Mouse (Mus musculus) liver, embryonic 13.5 days (tissue): ENCODE data around the gene Npas2. TPM values are rescaled to one million over a fixed set of nuclear protein-coding genes. Genes with fewer than 3 reads are reported as not detected.

ENCODE experiments used
- ATAC-seq: fragments of 200-750 bp; cut with Nextera tagmentation; 2 replicates; pipeline ENCODE4 v1.8.0; 2017; ENCODE audit warnings: low read depth, mild to moderate bottlenecking, moderate number of reproducible peaks, moderate library complexity
- DNase-seq: peaks from one replicate; pipeline ENCODE4 v3.0.0; 2022
- H3K27ac ChIP-seq: fragments of 300-500 bp; sonication (generic); 2 replicates; pipeline ENCODE4 v1.5.1; 2015; ENCODE audit warnings: moderate library complexity, mild to moderate bottlenecking, inconsistent platforms
- H3K27me3 ChIP-seq: fragments of 300-500 bp; sonication (generic); 2 replicates; pipeline ENCODE4 v1.6.1; 2015; ENCODE audit warnings: mild to moderate bottlenecking, inconsistent platforms
- H3K36me3 ChIP-seq: fragments of 300-500 bp; sonication (generic); 2 replicates; pipeline ENCODE4 v1.6.1; 2015; ENCODE audit warnings: mild to moderate bottlenecking, inconsistent platforms
- H3K4me1 ChIP-seq: fragments of 300-500 bp; sonication (generic); replicated peaks from 2 replicates; pipeline ENCODE4 v1.6.1; 2015; ENCODE audit warnings: inconsistent platforms
- H3K4me2 ChIP-seq: fragments of 300-500 bp; sonication (generic); 2 replicates; pipeline ENCODE4 v1.6.1; 2015; ENCODE audit warnings: inconsistent platforms, mild to moderate bottlenecking, moderate library complexity
- H3K4me3 ChIP-seq: fragments of 300-500 bp; sonication (generic); replicated peaks from 2 replicates; pipeline ENCODE4 v1.5.1; 2015; ENCODE audit warnings: mild to moderate bottlenecking, inconsistent platforms
- H3K9ac ChIP-seq: fragments of 300-500 bp; sonication (generic); 2 replicates; pipeline ENCODE4 v1.6.1; 2015; ENCODE audit warnings: mild to moderate bottlenecking, inconsistent platforms
- H3K9me3 ChIP-seq: fragments of 300-500 bp; sonication (generic); replicated peaks from 2 replicates; pipeline ENCODE4 v1.6.1; 2016; ENCODE audit warnings: inconsistent platforms
- WGBS: fragments of 180-500 bp; shearing (Covaris S2); methylation state at CpG from one replicate; pipeline ENCODE4 v1.1.7; 2015; ENCODE audit not compliant: insufficient replicate concordance; 5-methylcytosine and 5-hydroxymethylcytosine counted together
- polyA plus RNA-seq: library from polyadenylated mRNA; unstranded; fragments of >200 nt; fragmentation: Nextera tagmentation; extraction: Ambion mirVana; gene quantifications from 2 replicates; pipeline ENCODE4 v1.2.1, GENCODE M21; 2015

Gene Npas2
- polyA plus RNA-seq, 1 experiment from 2014 or later: 0.13 TPM

DNA sequence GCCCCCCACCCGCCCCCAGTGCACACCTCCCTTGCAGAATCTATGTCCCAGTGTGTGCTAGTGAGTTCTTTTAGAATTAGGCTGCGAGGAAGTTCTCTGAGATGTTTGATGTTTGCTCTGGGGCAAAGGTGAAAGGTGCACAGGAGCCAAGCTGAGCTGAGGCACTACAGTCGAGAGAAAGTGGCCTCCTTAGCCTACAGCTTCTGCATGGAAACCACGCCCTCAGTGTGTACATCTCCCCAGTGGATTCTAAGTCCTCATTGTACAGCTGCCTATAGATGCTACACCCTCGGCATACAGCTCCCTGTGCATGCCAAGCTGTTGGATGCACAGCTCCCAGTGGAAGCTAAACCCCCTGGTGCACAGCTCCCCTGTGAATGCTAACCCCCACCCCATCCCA lies 145.9 kb downstream of the Npas2 start:
- H3K9ac ChIP-seq: no peak overlapping the region
- ATAC-seq (no peak), DNase-seq (no peak)
- H3K4me3 ChIP-seq: no peak overlapping the region
- H3K27ac ChIP-seq: no peak overlapping the region
- no peak overlapping the region for H3K4me2 ChIP-seq
- no peaks in the 10 kb centered on the region for H3K4me1 ChIP-seq
- no peaks in the 10 kb centered on the region for H3K36me3 ChIP-seq
- WGBS: 37% methylated on average over 5 of the region's 5 CpGs
- H3K27me3 ChIP-seq: peaks cover 25% of the 10 kb centered on the region; the same call in 1 of the 2 replicates
- no peaks in the 10 kb centered on the region for H3K9me3 ChIP-seq

DNA sequence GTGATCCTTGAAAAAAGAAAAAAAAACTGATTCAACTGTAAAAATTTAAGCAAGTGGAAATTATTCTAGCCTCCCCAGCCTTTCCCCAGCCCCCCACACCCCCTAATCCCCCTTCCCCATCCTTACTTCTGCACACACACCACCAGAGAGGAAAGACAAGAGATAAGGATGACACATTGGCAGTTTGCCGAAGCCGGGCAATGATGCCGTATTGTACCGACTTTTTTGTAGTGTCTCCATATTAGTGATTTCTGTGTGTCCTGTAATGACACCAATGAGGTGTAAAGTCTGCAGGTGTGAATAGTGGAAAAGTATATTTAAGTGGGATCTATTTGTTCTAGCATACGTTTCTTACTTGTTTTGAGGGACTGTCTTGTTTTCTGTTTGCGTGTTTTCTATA lies 146.6 kb downstream of the Npas2 start:
- H3K4me3 ChIP-seq: no peak overlapping the region
- no peaks in the 10 kb centered on the region for H3K4me1 ChIP-seq
- H3K27ac ChIP-seq: no peak overlapping the region
- DNase-seq: no peak
- H3K27me3 ChIP-seq: peaks cover 25% of the 10 kb centered on the region
- no peaks in the 10 kb centered on the region for H3K9me3 ChIP-seq
- WGBS: 43% methylated on average over 6 of the region's 6 CpGs
- no peaks in the 10 kb centered on the region for H3K36me3 ChIP-seq
- no peak overlapping the region for H3K9ac ChIP-seq
- no peak overlapping the region for H3K4me2 ChIP-seq
- ATAC-seq: no peak

DNA sequence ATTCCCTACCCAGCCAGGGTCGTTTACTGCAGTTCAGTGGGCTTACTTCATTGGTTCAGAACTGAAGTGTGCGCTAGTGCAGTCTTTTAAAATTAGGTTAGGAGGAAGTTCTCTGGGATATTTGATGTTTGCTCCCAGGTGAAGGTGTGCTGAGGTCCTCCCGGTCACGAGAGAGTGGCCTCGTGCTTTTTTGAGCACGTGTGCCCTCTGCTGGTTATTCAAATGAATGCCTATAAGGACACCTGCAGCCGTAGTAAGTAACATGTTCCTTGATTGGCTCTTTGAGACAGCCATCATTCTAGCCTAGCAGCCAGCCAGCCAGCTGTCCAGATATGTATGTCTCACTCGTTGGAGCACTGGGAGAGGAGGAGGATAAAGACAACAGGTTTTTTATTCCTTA lies 147.1 kb downstream of the Npas2 start:
- no peak overlapping the region for H3K27ac ChIP-seq
- H3K36me3 ChIP-seq: no peaks in the 10 kb centered on the region
- H3K4me2 ChIP-seq: no peak overlapping the region
- H3K4me1 ChIP-seq: no peaks in the 10 kb centered on the region
- DNase-seq: no peak
- H3K27me3 ChIP-seq: peaks cover 22% of the 10 kb centered on the region
- H3K4me3 ChIP-seq: no peak overlapping the region
- 19% methylated on average over 8 of the region's 8 CpGs for WGBS
- H3K9ac ChIP-seq: no peak overlapping the region
- H3K9me3 ChIP-seq: no peaks in the 10 kb centered on the region
- no peak for ATAC-seq

DNA sequence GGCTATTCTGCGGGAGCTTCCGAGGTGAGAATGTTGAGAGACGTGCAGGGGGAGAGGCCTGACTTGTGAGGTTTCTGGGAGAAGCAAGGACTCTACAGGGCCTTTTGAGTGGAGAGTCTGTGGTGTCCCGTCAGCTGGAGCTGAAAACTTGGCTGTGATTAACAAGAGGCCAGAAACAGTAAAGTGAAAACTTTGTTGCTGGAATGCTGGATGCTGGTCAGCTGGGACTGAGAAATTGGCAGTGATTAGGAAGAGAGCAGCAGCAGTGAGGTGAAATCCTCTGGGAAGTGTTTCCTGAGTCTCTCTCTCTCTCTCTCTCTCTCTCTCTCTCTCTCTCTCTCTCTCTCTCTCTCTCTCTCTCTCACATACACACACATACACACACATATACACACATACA lies 148.3 kb downstream of the Npas2 start:
- Histone ChIP-seq H3K36me3 (no peaks in the 10 kb centered on the region), H3K9ac (no peak overlapping the region), H3K4me2 (no peak overlapping the region), H3K9me3 (no peaks in the 10 kb centered on the region), H3K27me3 (peaks cover 11% of the 10 kb centered on the region), H3K4me1 (no peaks in the 10 kb centered on the region), H3K27ac (no peak overlapping the region), H3K4me3 (no peak overlapping the region)
- ATAC-seq: no peak
- no peak for DNase-seq
- WGBS: 70% methylated on average over 4 of the region's 4 CpGs

DNA sequence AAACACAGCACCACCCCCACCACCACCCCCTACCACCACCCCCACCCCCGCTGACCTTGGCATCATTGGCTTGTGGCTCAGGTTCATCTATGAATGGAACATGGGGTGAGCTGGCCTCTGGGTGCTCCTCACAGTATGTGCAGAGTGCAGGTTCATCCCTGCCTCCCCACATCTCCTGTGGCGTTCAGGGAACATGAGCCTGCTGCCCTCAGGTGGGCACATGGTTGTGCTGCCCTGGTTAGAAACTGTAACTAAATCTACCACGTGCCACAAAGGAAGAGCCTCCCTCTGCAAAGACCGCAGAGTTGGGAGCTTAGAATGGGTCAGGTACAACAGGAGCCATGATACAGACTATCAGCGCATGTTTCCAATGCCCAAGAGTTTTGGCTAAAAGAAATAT lies 149.7 kb downstream of the Npas2 start:
- Histone ChIP-seq H3K4me2 (no peak overlapping the region), H3K4me3 (no peak overlapping the region), H3K9me3 (no peaks in the 10 kb centered on the region), H3K9ac (no peak overlapping the region), H3K27me3 (peaks cover 10% of the 10 kb centered on the region; the same call in 1 of the 2 replicates), H3K36me3 (no peaks in the 10 kb centered on the region), H3K27ac (no peak overlapping the region), H3K4me1 (no peaks in the 10 kb centered on the region)
- DNase-seq (no peak), ATAC-seq (no peak)
- WGBS: 63% methylated on average over 5 of the region's 5 CpGs

DNA sequence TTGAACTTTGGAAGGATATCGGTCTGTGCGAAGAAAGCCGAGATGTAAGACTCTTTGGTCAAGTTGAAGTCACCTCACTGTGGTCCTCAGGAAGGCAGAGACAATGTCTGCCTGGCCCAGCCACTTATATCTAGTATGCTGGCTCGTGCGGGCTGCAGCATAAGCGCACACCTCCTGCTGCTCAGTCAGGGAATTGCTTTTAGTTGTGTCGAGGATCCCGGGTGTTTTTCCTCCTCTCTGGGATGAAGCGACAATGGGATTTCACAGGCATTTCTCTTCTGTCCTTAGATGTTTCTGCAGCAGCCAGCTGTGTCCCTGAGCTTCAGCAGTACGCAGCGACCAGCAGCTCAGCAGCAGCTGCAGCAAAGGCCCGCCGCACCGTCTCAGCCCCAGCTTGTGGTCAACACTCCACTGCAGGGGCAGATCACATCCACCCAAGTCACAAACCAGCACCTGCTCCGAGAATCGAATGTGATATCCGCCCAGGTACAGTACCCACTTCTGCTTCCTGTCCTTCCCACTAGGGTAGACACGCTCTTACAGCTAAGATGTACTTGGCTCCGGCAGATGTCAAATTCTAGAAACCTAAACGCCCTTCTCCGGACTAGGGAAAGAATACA lies 151.6 kb downstream of the Npas2 start:
- 51% methylated on average over 21 of the region's 21 CpGs for WGBS
- H3K4me2 ChIP-seq: no peak overlapping the region
- no peaks in the 10 kb centered on the region for H3K36me3 ChIP-seq
- DNase-seq: no peak
- no peak overlapping the region for H3K9ac ChIP-seq
- H3K4me3 ChIP-seq: no peak overlapping the region
- H3K4me1 ChIP-seq: no peaks in the 10 kb centered on the region
- H3K27me3 ChIP-seq: peaks cover 7% of the 10 kb centered on the region; the same call in 1 of the 2 replicates
- no peaks in the 10 kb centered on the region for H3K9me3 ChIP-seq
- no peak overlapping the region for H3K27ac ChIP-seq
- ATAC-seq: no peak

DNA sequence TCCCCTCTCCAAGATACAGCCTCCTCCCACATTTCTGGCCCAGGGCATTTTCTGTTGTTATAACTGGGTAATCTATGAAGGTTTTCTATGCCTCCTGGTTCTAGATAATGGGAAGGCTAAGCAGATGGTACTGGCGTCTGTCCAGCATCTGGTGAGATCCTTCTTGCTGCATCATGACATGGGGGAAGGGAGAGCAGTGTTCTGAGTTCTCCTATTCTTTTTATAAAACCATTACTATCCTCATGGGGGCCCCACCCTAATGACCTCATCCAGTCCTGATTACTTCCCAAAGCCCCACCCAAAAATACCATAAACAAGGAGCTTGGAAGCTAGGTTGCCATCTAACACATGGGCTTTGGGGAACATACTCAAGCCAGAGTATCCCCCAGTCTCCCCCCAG lies 155.5 kb downstream of the Npas2 start:
- no peak for ATAC-seq
- H3K4me1 ChIP-seq: no peaks in the 10 kb centered on the region
- peaks cover 7% of the 10 kb centered on the region; the same call in 1 of the 2 replicates for H3K27me3 ChIP-seq
- H3K9me3 ChIP-seq: no peaks in the 10 kb centered on the region
- no peak overlapping the region for H3K27ac ChIP-seq
- no peak overlapping the region for H3K4me2 ChIP-seq
- no peak for DNase-seq
- 36% methylated on average over 1 of the region's 1 CpGs for WGBS
- no peak overlapping the region for H3K9ac ChIP-seq
- H3K36me3 ChIP-seq: no peaks in the 10 kb centered on the region
- no peak overlapping the region for H3K4me3 ChIP-seq

DNA sequence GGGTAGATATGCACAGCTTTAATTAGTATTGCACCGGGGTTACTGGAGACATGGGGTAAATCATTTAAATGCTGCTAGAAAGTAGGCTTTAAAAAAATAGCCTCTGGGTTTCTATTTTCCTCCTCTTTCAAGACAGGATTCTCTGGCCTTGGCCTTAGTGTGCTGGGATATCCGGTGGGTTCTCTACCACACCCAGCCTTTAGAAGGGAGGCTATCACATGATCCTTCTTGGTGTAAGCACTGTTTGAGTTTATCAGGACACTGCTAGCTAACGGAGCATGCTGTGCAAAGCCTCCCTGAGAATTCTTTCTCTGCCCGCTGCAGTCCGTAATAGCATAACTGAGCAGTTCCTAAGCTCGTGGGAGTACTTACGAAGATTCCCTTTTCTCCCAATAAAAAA lies 155.9 kb downstream of the Npas2 start:
- Histone ChIP-seq H3K4me2 (no peak overlapping the region), H3K4me3 (no peak overlapping the region), H3K9ac (no peak overlapping the region), H3K36me3 (no peaks in the 10 kb centered on the region), H3K27me3 (peaks cover 7% of the 10 kb centered on the region; the same call in 1 of the 2 replicates), H3K9me3 (no peaks in the 10 kb centered on the region), H3K4me1 (no peaks in the 10 kb centered on the region), H3K27ac (no peak overlapping the region)
- ATAC-seq (no peak), DNase-seq (no peak)
- 63% methylated on average over 7 of the region's 7 CpGs for WGBS

DNA sequence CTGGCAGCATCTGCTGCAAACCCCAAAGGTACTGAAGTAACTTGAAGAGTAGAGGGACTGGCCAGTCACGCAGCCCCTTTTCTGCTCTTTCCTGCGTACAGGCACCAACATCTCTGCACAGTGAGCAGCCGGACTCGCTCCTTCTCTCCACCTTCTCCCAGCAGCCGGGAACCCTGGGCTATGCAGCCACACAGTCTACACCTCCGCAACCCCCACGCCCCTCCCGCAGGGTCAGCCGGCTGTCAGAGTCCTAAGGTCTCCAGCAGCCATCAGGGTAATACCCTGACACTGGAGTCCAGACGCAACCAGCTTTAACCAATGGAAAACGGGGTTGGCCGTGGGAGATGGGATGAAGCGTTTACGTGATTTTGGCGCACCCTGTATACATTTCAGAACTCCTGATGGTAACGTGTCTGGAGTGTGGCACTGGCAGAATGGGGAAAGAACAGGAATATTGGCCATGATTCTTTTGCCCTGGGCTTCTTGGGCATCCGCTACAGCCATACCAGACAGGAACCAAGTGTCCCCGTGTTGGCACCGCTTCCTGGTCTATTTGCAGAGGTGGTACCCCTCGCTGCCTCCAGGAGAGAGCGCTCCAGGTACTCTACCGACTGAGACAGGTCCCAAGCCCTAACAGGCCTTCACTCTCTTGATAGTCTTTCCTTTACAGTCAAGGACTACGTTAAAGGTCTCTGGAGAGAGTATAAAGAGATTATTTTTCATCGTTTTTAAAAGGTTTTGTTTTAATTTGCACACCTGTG lies 168.4 kb downstream of the Npas2 start:
- H3K9me3 ChIP-seq: no peaks in the 10 kb centered on the region
- H3K27ac ChIP-seq: peak overlapping the region; percentile 39; the same call in 1 of the 2 replicates
- peak overlapping the region; percentile 26; the same call in 1 of the 2 replicates for H3K9ac ChIP-seq
- H3K4me2 ChIP-seq: peak overlapping the region; percentile 51
- WGBS: 41% methylated on average over 24 of the region's 24 CpGs
- peak overlapping the region; percentile 12 for H3K4me3 ChIP-seq
- DNase-seq: no peak
- no peaks in the 10 kb centered on the region for H3K36me3 ChIP-seq
- peak; percentile 49; the same call in 1 of the 2 replicates for ATAC-seq
- H3K4me1 ChIP-seq: peaks cover 27% of the 10 kb centered on the region
- H3K27me3 ChIP-seq: peaks cover 11% of the 10 kb centered on the region; the same call in 1 of the 2 replicates

DNA sequence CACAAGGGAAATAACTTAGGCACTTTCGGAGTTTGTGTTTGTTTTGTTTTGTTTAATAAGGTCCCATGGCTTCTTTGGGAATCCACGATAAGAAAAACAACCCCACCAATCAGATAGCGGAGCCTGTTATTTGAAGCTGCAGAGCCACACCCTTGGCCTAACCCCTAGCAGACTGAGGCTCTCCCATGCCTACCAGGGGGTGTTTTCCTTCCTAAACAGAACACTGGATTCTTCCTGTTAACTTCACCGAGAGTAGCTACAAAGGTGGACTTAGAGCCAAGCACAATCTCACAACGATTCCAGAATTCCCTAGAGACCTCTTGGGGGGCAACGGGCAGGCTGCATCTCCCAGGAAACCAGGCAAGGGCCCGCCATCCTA lies 169.0 kb downstream of the Npas2 start:
- Histone ChIP-seq H3K9ac (0 out of 2 replicates have a peak overlapping the region, but pooled peaks have one; percentile 26), H3K27ac (no peak overlapping the region), H3K36me3 (no peaks in the 10 kb centered on the region), H3K4me2 (peak overlapping the region; percentile 51), H3K27me3 (peaks cover 9% of the 10 kb centered on the region; the same call in 1 of the 2 replicates), H3K9me3 (no peaks in the 10 kb centered on the region), H3K4me3 (peak overlapping the region; percentile 12; the same call in 1 of the 2 replicates), H3K4me1 (peaks cover 33% of the 10 kb centered on the region)
- ATAC-seq (peak; percentile 72), DNase-seq (no peak)
- 36% methylated on average over 7 of the region's 7 CpGs for WGBS

DNA sequence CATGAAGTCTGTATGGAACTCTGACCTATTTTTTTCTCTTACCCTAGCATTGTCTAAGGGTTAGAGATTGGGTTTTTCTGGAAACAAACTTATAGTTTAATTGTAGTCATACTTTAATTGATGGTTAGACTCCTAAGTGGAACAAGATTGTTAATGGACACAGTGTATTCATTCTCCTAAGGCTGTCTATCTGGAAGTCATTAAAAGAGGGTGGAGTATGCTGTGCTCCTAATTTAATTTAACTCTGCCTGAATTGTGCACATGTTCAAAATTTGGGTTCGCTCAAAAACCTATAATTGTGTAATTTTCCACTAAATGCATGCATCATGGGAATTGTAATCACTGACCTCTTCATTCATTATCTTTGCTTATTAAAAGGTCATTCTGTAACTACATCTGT lies 172.0 kb downstream of the Npas2 start:
- Histone ChIP-seq H3K4me2 (no peak overlapping the region), H3K9ac (no peak overlapping the region), H3K4me3 (no peak overlapping the region), H3K27me3 (peaks cover 9% of the 10 kb centered on the region; the same call in 1 of the 2 replicates), H3K9me3 (no peaks in the 10 kb centered on the region), H3K4me1 (peaks cover 44% of the 10 kb centered on the region), H3K36me3 (peaks cover 19% of the 10 kb centered on the region), H3K27ac (no peak overlapping the region)
- DNase-seq: no peak
- no peak for ATAC-seq
- WGBS: 75% methylated on average over 1 of the region's 1 CpGs
